Mouse (Mus musculus): ENCODE measurements at regions not wholly inside any gene's neighbourhood (a gene's known extent, or its start where the extent isn't known, plus 50 kb on each side); places are given as distances from the start of the nearest gene placed in this dataset.

DNA sequence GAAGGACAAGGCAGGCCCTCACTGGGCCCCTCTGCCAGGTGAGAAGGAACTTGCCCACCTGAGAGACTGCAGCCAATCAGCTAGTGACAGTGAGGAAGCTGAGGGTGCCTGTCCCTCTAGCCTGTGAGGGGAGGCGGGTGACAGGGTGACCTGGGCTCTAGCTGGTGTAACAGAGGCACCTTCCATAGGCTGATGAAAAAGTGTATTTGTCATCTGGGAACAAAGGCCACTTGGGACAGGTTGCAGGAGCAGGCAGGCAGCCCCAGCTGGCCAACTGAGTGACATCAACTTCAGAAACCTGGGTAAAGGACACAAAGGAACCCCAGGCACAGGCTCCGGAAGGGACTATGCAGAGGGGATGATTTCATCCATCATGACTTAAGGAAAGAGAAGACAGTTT lies 63.0 kb upstream of the Zfp637 start:
- in situ Hi-C loops (cut with MboI; ENCODE audit: low pct_ligation_motif_present, low pct_unique_long_range_greater_than_20kb, low sequenced_read_pairs) (no loop called here), dilution Hi-C loops (cut with MboI; ENCODE audit: extremely low pct_ligation_motif_present, extremely low pct_unique_long_range_greater_than_20kb, low sequenced_read_pairs) (no loop called here)
- Histone ChIP-seq H3K9ac (ENCODE audit: insufficient read depth, low read depth) (no peak overlapping the region), H3K79me2 (replicated peaks; ENCODE audit: control insufficient read depth, extremely low read depth, insufficient read depth, poor library complexity, severe bottlenecking) (no peaks in the 10 kb centered on the region), H3K27ac (ENCODE audit: insufficient read depth, low read depth) (no peak overlapping the region), H3K27me3 (replicated peaks) (peaks cover 82% of the 10 kb centered on the region), H3K36me3 (replicated peaks in 1 of 2; ENCODE audit: control insufficient read depth in 1 of 2, insufficient read depth in 1 of 2, low read length in 1 of 2) (no peaks in the 10 kb centered on the region), H3K4me3 (replicated peaks in 1 of 3; ENCODE audit: low read depth in 2 of 3, low read length in 2 of 3, poor library complexity in 1 of 3) (no peak overlapping the region), H3K4me2 (ENCODE audit: insufficient read depth, low read depth, poor library complexity, severe bottlenecking) (no peak overlapping the region), H3K4me1 (ENCODE audit: control insufficient read depth in 1 of 2, insufficient read depth in 2 of 2) (no peaks in the 10 kb centered on the region), H3K9me3 (replicated peaks; ENCODE audit: low read length) (no peaks in the 10 kb centered on the region)
- no peak for TF ChIP-seq ZMIZ1 (IDR thresholded peaks at IDR 0.05; ENCODE audit: low read depth, low read length)
- no peak for TF ChIP-seq USF1 (IDR thresholded peaks at IDR 0.05; ENCODE audit: low read depth, low read length)
- TF ChIP-seq JUN (IDR thresholded peaks at IDR 0.05; ENCODE audit: insufficient read depth, low read depth, low read length): no peak
- no peak for TF ChIP-seq MXI1 (IDR thresholded peaks at IDR 0.05; ENCODE audit: low read depth, low read length)
- DNase-seq (ENCODE audit: extremely low read depth): no peak

DNA sequence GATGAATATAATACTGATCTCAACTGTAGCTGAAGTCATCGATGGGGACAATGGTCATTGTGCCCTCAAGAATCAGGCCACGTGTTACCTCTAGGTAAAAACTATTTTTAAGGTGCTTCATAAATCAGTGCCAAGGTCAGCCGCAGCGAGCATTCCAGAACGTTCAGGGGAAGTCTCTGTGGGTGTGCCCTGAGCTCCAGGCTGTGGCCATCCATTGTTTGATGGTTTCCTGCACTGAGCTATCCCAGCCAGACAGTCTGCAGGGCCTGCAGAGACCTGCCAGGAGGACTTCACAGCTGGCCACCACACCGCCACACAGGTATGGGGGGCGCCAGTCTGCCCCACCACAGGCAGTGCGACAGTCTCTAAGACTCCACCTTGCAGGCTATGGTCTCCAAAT lies 62.5 kb upstream of the Zfp637 start:
- TF ChIP-seq MEF2A (IDR thresholded peaks at IDR 0.05; ENCODE audit: borderline replicate concordance, low read depth, low read length) (no peak), ELF1 (IDR thresholded peaks at IDR 0.05; ENCODE audit: low read depth, low read length) (no peak), MXI1 (IDR thresholded peaks at IDR 0.05; ENCODE audit: low read depth, low read length) (no peak), HCFC1 (IDR thresholded peaks at IDR 0.05; ENCODE audit: low read depth, low read length) (no peak), RAD21 (IDR thresholded peaks at IDR 0.05; ENCODE audit: low read depth, low read length) (no peak)
- H3K27me3 ChIP-seq (replicated peaks): peaks cover 84% of the 10 kb centered on the region
- dilution Hi-C loops (cut with MboI; ENCODE audit: extremely low pct_ligation_motif_present, extremely low pct_unique_long_range_greater_than_20kb, low sequenced_read_pairs) (no loop called here), in situ Hi-C loops (cut with MboI; ENCODE audit: low pct_ligation_motif_present, low pct_unique_long_range_greater_than_20kb, low sequenced_read_pairs) (no loop called here)
- H3K36me3 ChIP-seq (replicated peaks in 1 of 2; ENCODE audit: control insufficient read depth in 1 of 2, insufficient read depth in 1 of 2, low read length in 1 of 2): no peaks in the 10 kb centered on the region
- no peak overlapping the region for H3K9ac ChIP-seq (ENCODE audit: insufficient read depth, low read depth)
- H3K4me3 ChIP-seq (replicated peaks in 1 of 3; ENCODE audit: low read depth in 2 of 3, low read length in 2 of 3, poor library complexity in 1 of 3): no peak overlapping the region
- no peaks in the 10 kb centered on the region for H3K4me1 ChIP-seq (ENCODE audit: control insufficient read depth in 1 of 2, insufficient read depth in 2 of 2)
- H3K27ac ChIP-seq (ENCODE audit: insufficient read depth, low read depth): no peak overlapping the region
- no peaks in the 10 kb centered on the region for H3K79me2 ChIP-seq (replicated peaks; ENCODE audit: control insufficient read depth, extremely low read depth, insufficient read depth, poor library complexity, severe bottlenecking)
- no peak for DNase-seq (ENCODE audit: extremely low read depth)
- no peaks in the 10 kb centered on the region for H3K9me3 ChIP-seq (replicated peaks; ENCODE audit: low read length)
- H3K4me2 ChIP-seq (ENCODE audit: insufficient read depth, low read depth, poor library complexity, severe bottlenecking): no peak overlapping the region

DNA sequence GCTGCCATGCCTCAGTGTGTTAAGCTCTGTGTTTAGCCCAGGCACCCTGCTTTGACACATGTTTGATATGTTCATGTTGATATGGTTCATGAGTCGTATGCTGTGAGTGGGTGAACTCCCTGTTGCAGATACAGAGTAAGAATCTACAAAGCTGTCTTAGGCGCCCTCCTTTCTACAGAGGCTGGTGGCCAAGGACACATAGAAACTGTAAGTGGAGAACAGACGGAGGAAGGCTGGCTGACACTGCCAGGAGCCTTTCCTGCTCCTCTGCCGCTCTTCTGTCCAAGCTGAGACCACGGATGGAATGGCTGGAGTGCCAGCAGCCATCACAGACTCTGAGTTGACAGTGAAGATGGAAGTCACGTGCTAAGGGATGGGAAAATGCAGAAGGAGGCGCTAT lies 62.0 kb upstream of the Zfp637 start:
- H3K9me3 ChIP-seq (replicated peaks; ENCODE audit: low read length): no peaks in the 10 kb centered on the region
- TF ChIP-seq IRF4 (IDR thresholded peaks at IDR 0.05; ENCODE audit: low read depth, low read length) (no peak), USF1 (IDR thresholded peaks at IDR 0.05; ENCODE audit: low read depth, low read length) (no peak), BHLHE40 (IDR thresholded peaks at IDR 0.05; ENCODE audit: low read depth, low read length) (no peak), CTCF (conservative IDR thresholded peaks at IDR 0.05 in 1 of 2, IDR thresholded peaks at IDR 0.05 in 1 of 2; ENCODE audit: low read depth in 2 of 2, low read length in 2 of 2) (no peak), SMC3 (IDR thresholded peaks at IDR 0.05; ENCODE audit: low read depth, low read length) (no peak), ELF1 (IDR thresholded peaks at IDR 0.05; ENCODE audit: low read depth, low read length) (no peak), JUND (conservative IDR thresholded peaks at IDR 0.05; ENCODE audit: low read depth, low read length) (no peak), CHD2 (IDR thresholded peaks at IDR 0.05; ENCODE audit: low read length) (no peak), TBP (conservative IDR thresholded peaks at IDR 0.05; ENCODE audit: low read depth, low read length) (no peak), GABPA (IDR thresholded peaks at IDR 0.05; ENCODE audit: insufficient replicate concordance, low read depth, low read length) (no peak), NRF1 (IDR thresholded peaks at IDR 0.05; ENCODE audit: low read depth, low read length) (no peak), HCFC1 (IDR thresholded peaks at IDR 0.05; ENCODE audit: low read depth, low read length) (no peak), NELFE (IDR thresholded peaks at IDR 0.05; ENCODE audit: low read depth, low read length) (no peak), E2F4 (IDR thresholded peaks at IDR 0.05; ENCODE audit: insufficient replicate concordance, low read depth, low read length) (no peak), MAFK (IDR thresholded peaks at IDR 0.05; ENCODE audit: insufficient replicate concordance, low read length) (no peak)
- DNase-seq (ENCODE audit: extremely low read depth): no peak
- H3K9ac ChIP-seq (ENCODE audit: insufficient read depth, low read depth): no peak overlapping the region
- peaks cover 86% of the 10 kb centered on the region for H3K27me3 ChIP-seq (replicated peaks)
- no peaks in the 10 kb centered on the region for H3K36me3 ChIP-seq (replicated peaks in 1 of 2; ENCODE audit: control insufficient read depth in 1 of 2, insufficient read depth in 1 of 2, low read length in 1 of 2)
- H3K79me2 ChIP-seq (replicated peaks; ENCODE audit: control insufficient read depth, extremely low read depth, insufficient read depth, poor library complexity, severe bottlenecking): no peaks in the 10 kb centered on the region
- no peaks in the 10 kb centered on the region for H3K4me1 ChIP-seq (ENCODE audit: control insufficient read depth in 1 of 2, insufficient read depth in 2 of 2)
- dilution Hi-C loops (cut with MboI; ENCODE audit: extremely low pct_ligation_motif_present, extremely low pct_unique_long_range_greater_than_20kb, low sequenced_read_pairs) (no loop called here), in situ Hi-C loops (cut with MboI; ENCODE audit: low pct_ligation_motif_present, low pct_unique_long_range_greater_than_20kb, low sequenced_read_pairs) (no loop called here)
- H3K27ac ChIP-seq (ENCODE audit: insufficient read depth, low read depth): no peak overlapping the region
- H3K4me2 ChIP-seq (ENCODE audit: insufficient read depth, low read depth, poor library complexity, severe bottlenecking): no peak overlapping the region
- no peak overlapping the region for H3K4me3 ChIP-seq (replicated peaks in 1 of 3; ENCODE audit: low read depth in 2 of 3, low read length in 2 of 3, poor library complexity in 1 of 3)
